Mouse (Mus musculus): ENCODE data around the gene Ndp. TPM values are rescaled to one million over a fixed set of nuclear protein-coding genes. Genes with fewer than 3 reads are reported as not detected.

Gene Ndp
- polyA plus RNA-seq, 1 experiment from 2014 or later: 0.19 TPM

- DNase-seq (ENCODE audit: low spot score): no peak
- no peaks in the 10 kb centered on the region for H3K36me3 ChIP-seq
- no peak overlapping the region for H3K27ac ChIP-seq
- H3K9me3 ChIP-seq: no peaks in the 10 kb centered on the region
- H3K27me3 ChIP-seq (ENCODE audit: insufficient read depth, poor library complexity, severe bottlenecking): no peaks in the 10 kb centered on the region
- no peaks in the 10 kb centered on the region for H3K4me1 ChIP-seq
- H3K4me3 ChIP-seq: no peak overlapping the region
- 72% methylated on average over 2 of the region's 2 CpGs for WGBS
Measured at GRCm38 (mm10) chrX:16841443-16841842, 70.1 kb downstream of the Ndp start.

- H3K4me1 ChIP-seq: no peaks in the 10 kb centered on the region
- no peak for DNase-seq (ENCODE audit: low spot score)
- no peaks in the 10 kb centered on the region for H3K36me3 ChIP-seq
- no peak overlapping the region for H3K27ac ChIP-seq
- WGBS: 71% methylated on average over 1 of the region's 1 CpGs
- H3K27me3 ChIP-seq (ENCODE audit: insufficient read depth, poor library complexity, severe bottlenecking): no peaks in the 10 kb centered on the region
- no peak overlapping the region for H3K4me3 ChIP-seq
- H3K9me3 ChIP-seq: no peaks in the 10 kb centered on the region
Measured at GRCm38 (mm10) chrX:16837293-16837692, 74.3 kb downstream of the Ndp start.

GRCm38 (mm10) chrX:16836488-16837082 lies 75.0 kb downstream of the Ndp start:
- Histone ChIP-seq H3K9me3 (no peaks in the 10 kb centered on the region), H3K4me1 (no peaks in the 10 kb centered on the region), H3K27ac (no peak overlapping the region), H3K36me3 (no peaks in the 10 kb centered on the region), H3K27me3 (ENCODE audit: insufficient read depth, poor library complexity, severe bottlenecking) (no peaks in the 10 kb centered on the region), H3K4me3 (no peak overlapping the region)
- DNase-seq (ENCODE audit: low spot score): no peak

Other genes with a start within 250 kb of the Ndp start
- 8.2 and 10.8 TPM in 2 replicates for gene Maob, start 94.4 kb downstream of the Ndp start, polyA plus RNA-seq (2016; fragmentation: Nextera tagmentation; extraction: Ambion mirVana)

Measured in heart, embryonic 10.5 days (tissue).